Mouse (Mus musculus): ENCODE data around the gene Safb. TPM values are rescaled to one million over a fixed set of nuclear protein-coding genes. Genes with fewer than 3 reads are reported as not detected.
A peak's percentile ranks its signal among the peaks of the same experiment; 100 is the strongest.

The Safb gene
- polyA plus RNA-seq, 1 experiment from 2014 or later = 101 TPM

DNA sequence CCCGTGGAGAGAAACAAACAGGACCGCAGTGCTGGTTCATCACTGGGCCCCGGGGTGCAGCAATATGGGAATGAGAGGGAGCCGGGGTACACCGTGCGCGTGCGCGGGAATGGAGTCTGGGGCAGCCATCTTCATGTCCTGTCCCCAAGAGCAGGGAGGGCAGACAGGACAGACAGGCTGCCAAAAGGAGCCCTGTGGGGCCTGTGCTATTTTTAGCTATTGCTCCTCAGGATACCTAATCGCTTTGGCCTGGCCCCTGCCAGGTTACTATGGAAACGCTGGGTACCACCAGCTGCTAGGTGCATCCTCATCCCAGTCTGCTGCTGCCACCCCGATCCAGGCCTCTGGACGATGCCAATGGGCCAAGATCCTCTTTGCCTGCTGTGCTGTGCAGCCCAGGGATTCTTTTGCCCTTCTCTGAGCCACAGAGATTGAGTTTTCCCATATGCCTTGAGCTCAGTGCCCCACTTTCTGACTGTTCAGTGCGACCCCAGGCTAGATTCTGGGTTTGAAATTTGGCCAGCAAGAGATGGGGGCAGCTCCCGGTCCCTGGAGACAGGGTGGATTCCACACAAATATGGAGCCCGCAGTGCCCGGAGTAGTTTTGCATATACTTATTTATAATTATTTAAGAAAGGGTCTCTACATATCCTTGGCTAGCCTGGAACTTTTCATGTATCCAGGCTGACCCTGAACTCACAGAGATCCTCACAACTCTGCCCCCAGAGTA, 37.3 kb upstream of the Safb start:
- Histone ChIP-seq H3K4me3 (replicated peaks) (no peak overlapping the region), H3K27me3 (no peaks in the 10 kb centered on the region), H3K36me3 (no peaks in the 10 kb centered on the region), H3K9ac (no peak overlapping the region), H3K4me1 (peaks cover 18% of the 10 kb centered on the region; the same call in 1 of the 2 replicates), H3K9me3 (replicated peaks) (no peaks in the 10 kb centered on the region), H3K4me2 (replicated peaks) (no peak overlapping the region), H3K27ac (replicated peaks) (no peak overlapping the region)
- ATAC-seq (ENCODE audit: insufficient number of reproducible peaks, low FRiP score, low TSS enrichment, low read depth) = no peak
- 64% methylated on average over 17 of the region's 17 CpGs for WGBS

DNA sequence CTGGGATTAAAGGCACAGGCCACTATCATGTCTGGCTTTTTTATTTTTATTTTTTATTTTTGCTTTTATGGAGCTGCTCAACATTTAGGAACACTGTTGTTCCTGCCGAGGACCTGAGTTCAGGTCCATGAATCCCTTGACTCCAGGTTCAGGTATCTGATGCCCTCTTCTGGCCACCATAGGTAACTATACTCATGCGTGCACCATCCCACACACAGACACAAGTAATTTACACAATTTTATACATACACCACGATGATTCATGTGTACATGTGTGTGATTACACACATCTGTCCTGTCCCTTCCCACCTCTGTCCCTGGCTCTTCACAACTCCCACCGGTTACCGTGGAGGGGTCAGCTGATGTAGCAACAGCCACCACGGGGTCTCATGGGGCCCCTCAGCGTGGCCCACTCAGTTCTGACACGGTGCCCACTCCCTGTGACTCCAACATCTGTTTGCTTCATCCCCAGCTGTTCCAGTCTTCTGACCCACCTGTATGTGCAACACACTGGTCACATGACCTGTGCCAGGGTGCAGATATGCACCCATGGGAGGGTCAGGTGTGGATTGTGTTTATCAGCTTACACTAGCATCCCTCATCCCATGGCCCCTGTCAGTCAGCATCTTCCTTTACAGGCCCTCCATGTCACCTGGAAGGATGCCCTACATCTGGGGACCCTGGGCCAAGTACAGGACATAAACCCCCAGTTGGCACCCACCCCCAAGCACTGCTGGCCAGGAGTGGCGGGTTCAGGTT, 36.6 kb upstream of the Safb start:
- Histone ChIP-seq H3K9ac (no peak overlapping the region), H3K27ac (replicated peaks) (no peak overlapping the region), H3K4me1 (peaks cover 16% of the 10 kb centered on the region; the same call in 1 of the 2 replicates), H3K36me3 (no peaks in the 10 kb centered on the region), H3K9me3 (replicated peaks) (no peaks in the 10 kb centered on the region), H3K4me2 (replicated peaks) (no peak overlapping the region), H3K4me3 (replicated peaks) (no peak overlapping the region), H3K27me3 (no peaks in the 10 kb centered on the region)
- WGBS = 67% methylated on average over 9 of the region's 9 CpGs
- no peak for ATAC-seq (ENCODE audit: insufficient number of reproducible peaks, low FRiP score, low TSS enrichment, low read depth)

DNA sequence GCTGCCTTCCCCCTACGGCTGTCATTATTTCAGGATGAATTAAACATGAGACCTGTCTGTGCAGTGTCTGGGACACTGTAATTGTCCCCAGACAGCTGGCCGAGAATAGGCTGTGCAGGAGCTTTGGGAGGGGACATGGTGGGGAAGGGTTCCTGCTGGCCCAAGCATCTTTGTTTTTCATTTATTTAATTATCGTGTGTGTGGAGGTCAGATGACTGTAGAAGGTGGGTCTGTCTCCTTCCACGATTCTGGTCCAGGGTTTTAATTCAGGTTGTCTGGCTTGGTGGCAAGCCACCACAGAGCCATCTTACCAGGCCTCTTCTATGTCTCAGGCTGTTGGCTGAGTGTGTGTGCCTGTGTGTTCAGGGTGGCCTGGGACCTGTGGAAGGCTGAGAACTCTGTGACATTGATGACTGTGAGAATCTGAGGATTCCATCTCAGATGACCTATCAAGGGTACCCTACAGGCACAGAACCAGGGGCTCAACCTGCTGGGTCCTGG, 36.0 kb upstream of the Safb start:
- H3K9ac ChIP-seq = no peak overlapping the region
- no peaks in the 10 kb centered on the region for H3K9me3 ChIP-seq (replicated peaks)
- peaks cover 16% of the 10 kb centered on the region; the same call in 1 of the 2 replicates for H3K4me1 ChIP-seq
- H3K4me3 ChIP-seq (replicated peaks) = no peak overlapping the region
- WGBS = 28% methylated on average over 4 of the region's 4 CpGs
- ATAC-seq (ENCODE audit: insufficient number of reproducible peaks, low FRiP score, low TSS enrichment, low read depth) = no peak
- H3K36me3 ChIP-seq = no peaks in the 10 kb centered on the region
- no peak overlapping the region for H3K4me2 ChIP-seq (replicated peaks)
- no peak overlapping the region for H3K27ac ChIP-seq (replicated peaks)
- H3K27me3 ChIP-seq = no peaks in the 10 kb centered on the region

DNA sequence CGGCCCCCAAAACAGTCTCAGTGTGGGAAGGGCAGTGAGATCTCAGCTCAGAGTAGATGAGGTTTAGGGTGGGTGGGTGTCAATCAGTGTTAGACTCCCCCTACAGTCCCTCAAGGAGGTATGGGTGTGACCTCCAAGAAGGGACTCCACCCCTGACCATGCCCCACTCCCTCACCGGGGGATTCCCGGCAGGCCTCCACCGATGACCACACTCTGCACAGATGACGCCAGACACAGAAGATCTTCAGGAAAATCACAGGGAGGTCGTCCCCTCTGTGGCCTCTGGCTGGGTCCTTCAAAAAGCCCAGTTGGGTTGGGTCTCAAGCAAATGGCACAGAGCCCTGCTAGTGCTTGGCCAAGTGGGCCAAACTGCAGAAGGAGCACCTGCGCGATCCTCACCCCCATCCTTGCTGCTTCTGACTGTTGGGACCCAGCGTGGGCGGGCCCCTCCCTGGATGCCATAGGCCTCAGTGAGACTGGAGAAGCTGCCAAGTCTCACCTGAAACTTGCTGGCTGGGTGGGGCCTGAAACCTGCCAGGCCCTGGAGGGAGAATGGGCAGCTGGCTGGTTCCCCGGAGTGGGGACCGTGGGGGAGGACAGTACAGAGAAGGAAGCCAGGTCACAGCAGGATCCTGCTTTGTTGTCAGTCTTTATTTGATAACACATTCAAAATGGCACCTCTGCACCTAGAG, 33.7 kb upstream of the Safb start:
- peak; percentile 32; the same call in 1 of the 2 replicates for ATAC-seq (ENCODE audit: insufficient number of reproducible peaks, low FRiP score, low TSS enrichment, low read depth)

DNA sequence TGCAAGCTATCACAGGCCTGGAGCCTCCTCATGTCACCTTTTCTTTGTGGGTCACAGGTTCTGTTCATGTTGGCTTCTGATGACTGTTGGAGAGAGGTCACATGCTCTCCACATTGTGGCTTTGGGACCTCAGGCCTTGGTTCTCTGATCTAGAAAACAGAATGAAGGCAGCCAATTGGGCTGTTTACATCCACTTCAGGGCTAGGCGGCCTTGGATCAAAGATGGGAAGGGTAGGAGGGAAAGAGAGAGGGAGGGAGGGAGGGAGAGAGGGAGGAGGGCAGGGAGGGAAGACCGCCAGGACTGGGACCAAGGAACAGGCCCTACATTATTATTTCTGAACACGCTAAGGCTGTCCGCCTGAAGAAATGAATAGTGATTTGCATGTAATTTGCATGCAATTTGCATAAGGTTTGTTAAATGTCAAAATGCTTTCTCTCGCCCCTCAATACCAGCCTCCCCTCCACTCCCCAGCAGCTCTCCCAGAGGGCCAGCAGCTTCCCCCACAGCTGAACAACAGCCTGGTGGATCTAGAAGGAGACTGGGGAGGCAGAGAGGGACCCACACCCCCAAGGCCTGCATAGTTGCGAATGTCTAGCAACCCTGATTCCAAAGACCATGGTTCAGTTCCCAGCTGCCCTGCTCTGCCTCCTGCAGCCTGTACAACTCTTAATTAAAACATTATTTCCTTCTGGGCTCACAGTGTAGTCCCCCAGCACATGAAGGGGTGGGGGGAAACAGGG, 32.6 kb upstream of the Safb start:
- Histone ChIP-seq H3K9ac (no peak overlapping the region), H3K4me1 (peaks cover 16% of the 10 kb centered on the region; the same call in 1 of the 2 replicates), H3K27ac (replicated peaks) (peak overlapping the region; percentile 65), H3K4me2 (replicated peaks) (no peak overlapping the region), H3K36me3 (no peaks in the 10 kb centered on the region), H3K4me3 (replicated peaks) (no peak overlapping the region), H3K27me3 (no peaks in the 10 kb centered on the region), H3K9me3 (replicated peaks) (no peaks in the 10 kb centered on the region)
- ATAC-seq (ENCODE audit: insufficient number of reproducible peaks, low FRiP score, low TSS enrichment, low read depth) = no peak
- 61% methylated on average over 6 of the region's 6 CpGs for WGBS

More for the DNA sequence above, 33.7 kb upstream of the Safb start:
- Histone ChIP-seq H3K27ac (replicated peaks) (peak overlapping the region; percentile 65; the same call in 1 of the 2 replicates), H3K9me3 (replicated peaks) (no peaks in the 10 kb centered on the region), H3K9ac (no peak overlapping the region), H3K27me3 (no peaks in the 10 kb centered on the region), H3K4me3 (replicated peaks) (no peak overlapping the region), H3K4me2 (replicated peaks) (no peak overlapping the region), H3K4me1 (peaks cover 16% of the 10 kb centered on the region; the same call in 1 of the 2 replicates), H3K36me3 (no peaks in the 10 kb centered on the region)
- 71% methylated on average over 12 of the region's 12 CpGs for WGBS

DNA sequence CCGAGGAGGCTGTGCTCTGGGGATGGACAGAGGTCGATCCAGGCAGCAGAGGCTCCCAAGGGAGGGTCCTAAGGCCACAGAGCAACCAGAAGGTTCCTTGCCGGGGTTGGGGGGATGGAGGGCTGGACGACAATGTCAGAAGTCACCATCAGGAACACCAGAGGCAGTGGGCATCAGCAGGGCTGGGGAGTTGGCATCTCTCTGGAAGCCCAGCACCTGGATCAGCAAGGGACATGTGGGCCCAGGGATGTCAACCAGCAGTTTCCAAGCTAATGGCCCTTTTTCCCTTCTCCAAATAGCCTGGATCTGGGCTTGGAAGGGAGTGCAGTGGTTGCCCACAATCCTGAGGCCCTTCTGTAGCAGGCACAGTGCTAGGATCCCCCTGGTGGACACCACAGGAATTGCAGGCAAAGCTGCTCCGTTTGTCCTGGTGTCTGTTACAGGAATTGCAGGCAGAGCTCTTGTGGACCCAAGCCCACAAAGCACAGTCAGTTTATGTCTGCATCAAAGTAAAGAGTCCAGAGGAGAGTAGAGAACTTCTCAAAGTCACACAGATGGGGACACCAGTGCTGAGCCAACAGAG, 31.8 kb upstream of the Safb start:
- Histone ChIP-seq H3K4me2 (replicated peaks) (no peak overlapping the region), H3K4me3 (replicated peaks) (no peak overlapping the region), H3K27ac (replicated peaks) (peak overlapping the region; percentile 45; the same call in 1 of the 2 replicates), H3K36me3 (no peaks in the 10 kb centered on the region), H3K9me3 (replicated peaks) (no peaks in the 10 kb centered on the region), H3K4me1 (peaks cover 12% of the 10 kb centered on the region; the same call in 1 of the 2 replicates), H3K9ac (no peak overlapping the region), H3K27me3 (no peaks in the 10 kb centered on the region)
- no peak for ATAC-seq (ENCODE audit: insufficient number of reproducible peaks, low FRiP score, low TSS enrichment, low read depth)
- 56% methylated on average over 5 of the region's 5 CpGs for WGBS

DNA sequence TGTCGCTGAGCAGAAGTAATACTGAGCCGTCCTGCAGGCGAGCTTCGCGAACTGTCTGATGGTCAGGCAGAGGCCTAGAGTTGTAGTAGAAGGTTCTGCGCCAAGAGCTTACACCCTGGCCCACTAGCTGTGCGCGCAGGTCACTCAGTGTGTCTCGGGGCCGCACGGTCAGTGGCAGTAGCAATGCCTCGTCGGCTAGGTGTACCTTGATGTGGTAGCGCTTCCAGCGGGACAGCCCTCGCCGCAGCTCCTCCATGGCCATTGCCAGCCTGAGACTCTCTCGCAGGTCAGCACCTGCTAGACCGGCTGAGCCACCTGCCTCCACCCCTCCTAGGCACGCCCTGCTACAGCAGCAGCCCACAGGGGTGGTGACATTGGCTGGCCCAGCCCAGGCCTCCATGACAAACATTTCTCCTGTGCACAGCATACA, 30.5 kb upstream of the Safb start, which contains the start of gene Gm20219:
Gm20219 (minus strand) TSS at position 266 of the 430 bp plus-strand sequence.
- Histone ChIP-seq H3K4me3 (replicated peaks) (peak within 1 kb of the TSS; percentile 23), H3K4me2 (replicated peaks) (peak within 1 kb of the TSS; percentile 15; the same call in 1 of the 2 replicates), H3K9me3 (replicated peaks) (no peaks in the 10 kb centered on the region), H3K27ac (replicated peaks) (peak within 1 kb of the TSS; percentile 51; the same call in 1 of the 2 replicates), H3K9ac (no peak within 1 kb of the TSS), H3K27me3 (no peaks in the 10 kb centered on the region), H3K4me1 (peaks cover 12% of the 10 kb centered on the region; the same call in 1 of the 2 replicates), H3K36me3 (no peaks in the 10 kb centered on the region)
- 65% methylated on average over 20 of the region's 20 CpGs for WGBS
- ATAC-seq (ENCODE audit: insufficient number of reproducible peaks, low FRiP score, low TSS enrichment, low read depth) = no peak

DNA sequence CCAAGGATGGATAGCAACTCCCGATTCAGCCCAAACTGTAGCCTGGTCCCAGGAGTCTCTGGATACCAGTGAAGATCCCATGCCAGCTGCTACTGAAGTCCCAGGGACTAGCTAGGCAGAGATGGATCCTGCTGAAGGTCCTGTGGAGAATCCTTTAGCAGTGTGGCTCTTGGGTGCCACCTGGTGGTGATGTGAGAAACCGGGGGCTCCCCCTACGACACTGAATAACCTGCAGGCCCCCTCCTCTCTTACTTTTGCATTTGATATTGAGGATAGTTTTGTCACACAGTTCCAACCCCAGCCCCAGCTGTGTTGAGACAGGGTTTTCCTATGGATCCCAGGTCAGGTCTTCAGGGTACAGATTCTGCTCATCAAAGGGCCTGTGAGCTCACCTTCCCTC, 26.2 kb upstream of the Safb start:
- no peak overlapping the region for H3K9ac ChIP-seq
- H3K36me3 ChIP-seq = peaks cover 28% of the 10 kb centered on the region
- H3K9me3 ChIP-seq (replicated peaks) = no peaks in the 10 kb centered on the region
- peak; percentile 56; the same call in 1 of the 2 replicates for ATAC-seq (ENCODE audit: insufficient number of reproducible peaks, low FRiP score, low TSS enrichment, low read depth)
- H3K27ac ChIP-seq (replicated peaks) = no peak overlapping the region
- H3K27me3 ChIP-seq = no peaks in the 10 kb centered on the region
- no peak overlapping the region for H3K4me3 ChIP-seq (replicated peaks)
- H3K4me1 ChIP-seq = no peaks in the 10 kb centered on the region
- no peak overlapping the region for H3K4me2 ChIP-seq (replicated peaks)
- WGBS = 26% methylated on average over 3 of the region's 3 CpGs

DNA sequence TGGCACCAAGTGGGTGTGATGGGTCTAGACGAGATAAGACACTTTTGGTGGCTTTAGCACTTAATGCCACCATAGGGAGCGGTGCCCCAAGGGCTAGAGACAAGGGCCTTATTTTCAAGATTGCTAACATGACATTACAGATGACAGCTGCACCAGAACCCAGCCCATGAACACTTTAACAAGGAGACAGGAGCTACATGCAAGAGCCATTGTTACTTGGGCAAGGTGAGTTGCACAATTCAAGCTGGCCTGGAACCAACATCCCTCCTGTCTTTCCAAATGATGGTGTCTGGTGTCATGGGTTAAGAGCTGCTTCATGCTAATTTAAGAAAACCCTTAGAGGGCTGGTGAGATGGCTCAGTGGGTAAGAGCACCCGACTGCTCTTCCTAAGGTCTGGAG, 25.2 kb upstream of the Safb start:
- 71% methylated on average over 3 of the region's 3 CpGs for WGBS
- no peak overlapping the region for H3K4me3 ChIP-seq (replicated peaks)

DNA sequence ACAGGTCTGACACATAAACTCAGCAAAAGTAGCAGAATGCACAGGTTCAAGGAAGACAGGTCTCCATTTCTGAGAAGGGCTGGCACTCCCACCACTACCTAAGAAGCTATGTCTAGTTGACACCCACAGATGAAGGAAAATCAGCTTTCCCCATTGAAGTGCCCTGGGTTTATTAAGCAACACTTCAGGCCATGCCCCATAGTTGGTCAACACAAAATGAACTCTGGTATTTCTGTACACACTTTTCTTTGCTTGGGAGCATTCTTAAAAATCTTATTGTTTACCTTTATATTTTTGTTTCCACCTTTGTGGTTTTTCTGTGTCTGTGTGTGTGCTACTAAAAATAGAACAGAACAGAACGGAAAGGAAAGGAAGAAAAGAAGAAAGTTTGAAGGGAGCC, 24.5 kb upstream of the Safb start:
- ATAC-seq (ENCODE audit: insufficient number of reproducible peaks, low FRiP score, low TSS enrichment, low read depth) = no peak
- H3K27ac ChIP-seq (replicated peaks) = no peak overlapping the region
- H3K27me3 ChIP-seq = no peaks in the 10 kb centered on the region
- no peaks in the 10 kb centered on the region for H3K9me3 ChIP-seq (replicated peaks)
- no peak overlapping the region for H3K4me3 ChIP-seq (replicated peaks)
- H3K9ac ChIP-seq = no peak overlapping the region
- H3K36me3 ChIP-seq = peaks cover 45% of the 10 kb centered on the region
- H3K4me1 ChIP-seq = no peaks in the 10 kb centered on the region
- no peak overlapping the region for H3K4me2 ChIP-seq (replicated peaks)
- 55% methylated on average over 1 of the region's 1 CpGs for WGBS

More for the DNA sequence above, 25.2 kb upstream of the Safb start:
- Histone ChIP-seq H3K9ac (no peak overlapping the region), H3K4me2 (replicated peaks) (no peak overlapping the region), H3K9me3 (replicated peaks) (no peaks in the 10 kb centered on the region), H3K27ac (replicated peaks) (no peak overlapping the region), H3K27me3 (no peaks in the 10 kb centered on the region), H3K4me1 (no peaks in the 10 kb centered on the region), H3K36me3 (peaks cover 38% of the 10 kb centered on the region)
- no peak for ATAC-seq (ENCODE audit: insufficient number of reproducible peaks, low FRiP score, low TSS enrichment, low read depth)
